Mouse (Mus musculus) limb, embryonic 12.5 days (tissue): ENCODE data around the gene Gm973. TPM values are rescaled to one million over a fixed set of nuclear protein-coding genes. Genes with fewer than 3 reads are reported as not detected.

Experiments used
- ATAC-seq: fragments of 200-750 bp; cut with Nextera tagmentation; 2 replicates; pipeline ENCODE4 v1.8.0; 2017; ENCODE audit warnings: low read depth, moderate TSS enrichment; ENCODE audit not compliant: insufficient number of reproducible peaks, insufficient read depth, low FRiP score, low TSS enrichment
- H3K27ac ChIP-seq: fragments of 300-500 bp; sonication (generic); 2 replicates; pipeline ENCODE4 v1.5.1; 2016; ENCODE audit warnings: mild to moderate bottlenecking, moderate library complexity
- H3K27me3 ChIP-seq: fragments of 300-500 bp; sonication (generic); 2 replicates; pipeline ENCODE4 v1.6.1; 2016; ENCODE audit warnings: mild to moderate bottlenecking, moderate library complexity
- H3K36me3 ChIP-seq: fragments of 300-500 bp; sonication (generic); 2 replicates; pipeline ENCODE4 v1.6.1; 2016; ENCODE audit warnings: mild to moderate bottlenecking, moderate library complexity
- H3K4me1 ChIP-seq: fragments of 300-500 bp; sonication (generic); replicated peaks from 2 replicates; pipeline ENCODE4 v1.6.1; 2016
- H3K4me2 ChIP-seq: fragments of 300-500 bp; sonication (generic); 2 replicates; pipeline ENCODE4 v1.6.1; 2016; ENCODE audit warnings: mild to moderate bottlenecking, moderate library complexity
- H3K4me3 ChIP-seq: fragments of 300-500 bp; sonication (generic); replicated peaks from 2 replicates; pipeline ENCODE4 v1.5.1; 2016; ENCODE audit warnings: mild to moderate bottlenecking
- H3K9ac ChIP-seq: fragments of 300-500 bp; sonication (generic); replicated peaks from 2 replicates; pipeline ENCODE4 v1.6.1; 2016; ENCODE audit warnings: mild to moderate bottlenecking, moderate library complexity
- H3K9me3 ChIP-seq: fragments of 300-500 bp; sonication (generic); 2 replicates; pipeline ENCODE4 v1.6.1; 2016; ENCODE audit warnings: mild to moderate bottlenecking, moderate library complexity
- WGBS: fragments of 180-500 bp; shearing (Covaris S2); methylation state at CpG from one replicate; pipeline ENCODE4 v1.1.7; 2016; 5-methylcytosine and 5-hydroxymethylcytosine counted together
- polyA plus RNA-seq: library from polyadenylated mRNA; unstranded; fragments of >200 nt; fragmentation: Nextera tagmentation; extraction: Ambion mirVana; gene quantifications from 2 replicates; pipeline ENCODE4 v1.2.1, GENCODE M21; 2016

The Gm973 gene
- polyA plus RNA-seq, 1 experiment from 2014 or later, result 1.1 TPM

DNA sequence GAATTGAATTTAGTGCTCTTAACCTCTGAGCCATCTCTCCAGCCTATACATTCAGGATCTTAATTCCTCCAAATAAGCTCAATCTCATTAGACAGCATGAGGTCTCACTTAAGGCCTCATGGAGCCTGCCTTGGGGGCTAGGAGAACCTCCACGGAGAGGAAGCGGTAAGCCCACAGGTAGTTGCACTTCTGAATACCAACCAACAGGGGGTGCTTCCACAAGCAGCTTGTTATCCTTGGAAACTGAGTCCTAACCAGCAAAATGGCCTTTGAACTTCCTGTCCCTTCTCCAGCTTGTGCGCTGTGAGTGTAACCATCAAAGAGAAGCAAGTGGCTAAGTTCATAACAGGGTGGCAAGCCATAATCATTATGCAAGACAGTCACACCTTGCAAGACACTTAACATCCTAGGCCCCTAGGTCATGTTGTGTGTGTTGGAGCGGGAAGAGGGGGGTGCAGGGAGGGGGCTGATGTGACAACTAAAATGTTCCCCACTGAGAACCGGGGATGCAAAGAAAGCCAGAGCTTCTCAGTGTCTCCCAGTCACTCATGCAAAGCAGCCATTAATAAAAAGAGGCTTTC is 7.4 kb downstream of the Gm973 start:
- Histone ChIP-seq H3K27me3 (peaks cover 4% of the 10 kb centered on the region; the same call in 1 of the 2 replicates), H3K36me3 (no peaks in the 10 kb centered on the region), H3K4me1 (peaks cover 37% of the 10 kb centered on the region), H3K27ac (no peak overlapping the region), H3K9ac (no peak overlapping the region), H3K4me2 (no peak overlapping the region), H3K9me3 (no peaks in the 10 kb centered on the region), H3K4me3 (no peak overlapping the region)
- ATAC-seq, result no peak
- 58% methylated on average over 5 of the region's 5 CpGs for WGBS

DNA sequence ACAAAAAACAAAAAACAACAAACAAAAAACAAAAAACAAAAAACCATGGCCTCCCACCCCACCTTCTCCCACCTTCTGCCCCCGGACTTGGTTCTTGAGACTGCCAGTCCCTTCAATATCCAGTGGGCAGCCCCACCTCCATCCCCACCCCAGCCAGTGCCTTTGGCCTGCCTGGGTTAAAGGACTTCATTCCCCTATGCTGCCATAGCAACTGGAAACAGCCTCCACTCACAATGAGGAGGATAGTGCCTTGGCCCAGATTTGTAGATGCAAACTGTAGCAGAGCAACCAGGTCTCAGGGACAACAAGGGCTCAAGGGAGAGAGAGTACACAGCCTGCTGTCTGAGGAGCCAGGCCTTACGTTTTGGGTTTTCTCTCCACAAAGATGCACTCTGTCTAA is 8.0 kb downstream of the Gm973 start:
- H3K4me1 ChIP-seq, result peaks cover 35% of the 10 kb centered on the region
- WGBS, result 60% methylated on average over 2 of the region's 2 CpGs
- H3K4me3 ChIP-seq, result no peak overlapping the region
- H3K9me3 ChIP-seq, result no peaks in the 10 kb centered on the region
- ATAC-seq, result no peak
- H3K27ac ChIP-seq, result no peak overlapping the region
- no peak overlapping the region for H3K4me2 ChIP-seq
- no peaks in the 10 kb centered on the region for H3K36me3 ChIP-seq
- H3K9ac ChIP-seq, result no peak overlapping the region
- H3K27me3 ChIP-seq, result peaks cover 3% of the 10 kb centered on the region

DNA sequence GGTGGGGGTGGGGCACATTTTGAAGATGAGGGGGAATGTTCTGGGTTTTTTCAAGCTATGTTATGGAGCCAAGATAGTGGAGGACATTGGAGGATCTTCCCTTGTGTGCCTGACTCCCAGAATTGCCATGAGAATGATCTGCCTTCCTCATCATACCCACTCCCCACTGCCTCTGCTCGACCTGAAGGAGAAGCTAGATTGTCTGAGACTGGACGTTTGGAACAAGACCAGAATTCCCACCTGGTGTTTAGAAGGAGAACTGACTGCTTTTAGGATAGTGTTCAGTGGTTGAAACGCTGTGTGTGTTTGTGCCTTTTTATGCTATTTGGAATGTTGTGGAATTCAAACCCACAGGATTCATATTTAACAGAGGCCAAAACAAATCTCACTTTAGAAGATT is 8.7 kb downstream of the Gm973 start:
- Histone ChIP-seq H3K4me1 (peaks cover 28% of the 10 kb centered on the region), H3K27me3 (no peaks in the 10 kb centered on the region; the same call in 1 of the 2 replicates), H3K4me3 (no peak overlapping the region), H3K4me2 (no peak overlapping the region), H3K9ac (no peak overlapping the region), H3K9me3 (no peaks in the 10 kb centered on the region), H3K36me3 (no peaks in the 10 kb centered on the region), H3K27ac (no peak overlapping the region)
- 62% methylated on average over 3 of the region's 3 CpGs for WGBS
- ATAC-seq, result no peak

DNA sequence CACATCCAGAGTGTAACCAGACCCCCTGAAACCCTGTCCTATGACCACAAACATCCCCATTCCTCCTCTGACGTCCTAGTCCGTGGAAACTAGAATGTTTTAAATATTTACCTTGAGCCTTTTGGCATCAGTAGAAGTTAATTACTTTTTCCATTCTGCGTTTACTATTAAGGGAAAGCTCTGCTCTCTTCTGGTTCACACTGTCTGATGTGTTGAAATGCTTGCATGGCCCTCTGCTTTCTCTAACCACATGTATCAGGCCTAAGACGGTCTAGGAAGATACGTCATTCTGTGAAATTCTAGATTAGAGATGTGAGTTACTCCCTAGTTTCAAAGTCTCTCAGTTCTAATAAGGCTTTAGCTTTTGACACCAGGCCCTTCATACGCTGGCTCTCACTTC is 11.2 kb downstream of the Gm973 start:
- Histone ChIP-seq H3K36me3 (no peaks in the 10 kb centered on the region), H3K9me3 (no peaks in the 10 kb centered on the region), H3K27me3 (no peaks in the 10 kb centered on the region; the same call in 1 of the 2 replicates), H3K9ac (no peak overlapping the region), H3K4me2 (no peak overlapping the region), H3K4me3 (no peak overlapping the region), H3K27ac (no peak overlapping the region), H3K4me1 (peaks cover 12% of the 10 kb centered on the region; the same call in 1 of the 2 replicates)
- ATAC-seq, result no peak
- WGBS, result 85% methylated on average over 6 of the region's 6 CpGs

DNA sequence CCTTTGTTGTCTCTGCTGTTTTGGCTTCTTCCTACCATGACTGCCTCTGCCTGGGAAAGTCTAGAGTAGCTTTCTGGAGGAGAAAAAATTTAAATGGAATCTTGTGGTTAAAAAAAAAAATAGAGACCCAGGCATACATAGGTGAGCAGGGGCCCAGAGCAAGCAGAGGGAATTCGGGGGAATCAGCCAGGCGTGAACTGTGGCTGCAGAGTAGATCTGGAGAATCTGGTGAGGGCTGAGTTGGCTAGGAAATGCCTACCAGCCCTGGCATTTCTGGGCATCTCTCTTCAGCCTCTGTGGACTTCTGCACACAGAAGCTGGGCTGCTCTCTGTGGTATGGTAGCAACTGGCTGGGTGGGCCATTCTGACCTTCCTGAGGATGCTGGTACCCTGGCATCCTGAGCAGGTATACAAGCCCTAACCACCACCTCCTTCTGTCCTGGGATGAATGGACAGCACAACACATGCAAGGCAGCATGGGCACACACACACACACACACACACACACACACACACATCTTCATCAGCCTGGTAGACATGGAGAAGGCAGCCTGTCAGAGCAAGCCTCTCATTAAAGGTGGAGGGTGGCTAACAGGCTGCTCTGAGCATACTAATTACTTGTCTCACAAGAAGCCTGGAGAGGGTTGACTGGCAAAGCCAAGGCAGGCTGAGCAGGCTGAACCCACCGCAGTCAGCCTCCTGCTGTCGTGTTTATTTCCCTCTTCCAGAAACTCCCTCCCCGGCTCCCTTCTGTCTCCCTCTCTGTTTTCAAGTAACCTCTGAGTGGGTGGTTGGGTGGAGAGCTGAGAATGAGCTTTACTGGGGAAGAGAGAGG is 19.1 kb downstream of the Gm973 start:
- Histone ChIP-seq H3K4me1 (peaks cover 17% of the 10 kb centered on the region), H3K4me2 (no peak overlapping the region), H3K9me3 (no peaks in the 10 kb centered on the region), H3K9ac (no peak overlapping the region), H3K27ac (peak overlapping the region; percentile 47), H3K4me3 (no peak overlapping the region), H3K36me3 (no peaks in the 10 kb centered on the region), H3K27me3 (no peaks in the 10 kb centered on the region)
- WGBS, result 28% methylated on average over 5 of the region's 5 CpGs
- no peak for ATAC-seq

DNA sequence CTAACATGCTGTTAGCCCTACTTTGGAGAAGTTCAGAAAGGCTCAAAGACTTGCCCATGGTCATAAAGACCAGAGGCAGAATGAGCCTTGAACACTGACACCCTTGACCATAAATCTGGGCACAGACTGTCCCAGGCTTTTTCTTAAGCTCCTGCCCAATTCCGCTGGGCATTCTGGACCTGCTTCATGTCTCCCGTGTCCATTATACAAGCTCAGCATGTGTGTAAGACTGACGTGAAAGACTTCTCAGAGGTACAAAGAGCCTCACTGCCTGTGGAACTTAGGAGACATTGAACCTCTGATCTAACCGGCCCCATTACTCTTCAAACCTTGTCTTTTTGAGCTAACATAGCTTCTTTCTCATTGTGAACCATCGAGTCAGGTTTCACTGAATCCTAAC is 22.3 kb downstream of the Gm973 start:
- Histone ChIP-seq H3K9ac (no peak overlapping the region), H3K4me3 (no peak overlapping the region), H3K27ac (no peak overlapping the region), H3K4me2 (no peak overlapping the region), H3K9me3 (no peaks in the 10 kb centered on the region), H3K27me3 (no peaks in the 10 kb centered on the region), H3K36me3 (no peaks in the 10 kb centered on the region), H3K4me1 (peaks cover 21% of the 10 kb centered on the region)
- no peak for ATAC-seq
- 88% methylated on average over 5 of the region's 5 CpGs for WGBS

DNA sequence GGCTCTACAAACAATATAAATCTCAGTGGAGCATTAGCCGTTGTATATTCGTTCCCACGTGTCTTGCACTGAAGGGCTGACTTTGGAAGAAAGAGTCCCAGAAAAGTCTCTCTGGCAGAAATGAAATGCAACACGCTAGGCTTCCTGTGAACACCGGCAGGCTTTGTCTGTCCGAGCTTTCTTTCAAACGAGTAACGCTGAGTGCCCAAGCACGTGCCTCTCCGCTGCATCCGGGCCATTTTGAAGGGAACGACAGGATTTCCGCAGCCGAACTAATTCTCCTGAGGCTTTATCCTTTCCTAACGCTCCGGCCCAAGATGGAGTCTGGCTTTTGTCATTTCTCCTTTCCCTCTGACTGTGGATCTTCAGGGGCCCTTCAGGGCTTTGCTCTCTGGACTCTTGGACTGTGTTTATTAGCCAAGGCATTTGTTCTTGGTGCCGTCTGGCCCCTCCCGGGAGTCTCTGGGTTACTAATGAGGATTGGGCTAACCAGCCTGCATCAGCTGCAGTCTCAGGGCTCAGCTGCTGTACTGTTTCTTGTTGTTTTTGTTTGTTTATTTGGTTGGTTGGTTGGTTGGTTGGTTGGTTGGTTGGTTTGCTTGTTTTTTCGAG is 24.6 kb downstream of the Gm973 start:
- Histone ChIP-seq H3K27ac (no peak overlapping the region), H3K4me2 (no peak overlapping the region), H3K4me3 (no peak overlapping the region), H3K4me1 (peaks cover 14% of the 10 kb centered on the region), H3K36me3 (no peaks in the 10 kb centered on the region), H3K9me3 (no peaks in the 10 kb centered on the region), H3K27me3 (no peaks in the 10 kb centered on the region), H3K9ac (no peak overlapping the region)
- WGBS, result 69% methylated on average over 19 of the region's 19 CpGs
- no peak for ATAC-seq

DNA sequence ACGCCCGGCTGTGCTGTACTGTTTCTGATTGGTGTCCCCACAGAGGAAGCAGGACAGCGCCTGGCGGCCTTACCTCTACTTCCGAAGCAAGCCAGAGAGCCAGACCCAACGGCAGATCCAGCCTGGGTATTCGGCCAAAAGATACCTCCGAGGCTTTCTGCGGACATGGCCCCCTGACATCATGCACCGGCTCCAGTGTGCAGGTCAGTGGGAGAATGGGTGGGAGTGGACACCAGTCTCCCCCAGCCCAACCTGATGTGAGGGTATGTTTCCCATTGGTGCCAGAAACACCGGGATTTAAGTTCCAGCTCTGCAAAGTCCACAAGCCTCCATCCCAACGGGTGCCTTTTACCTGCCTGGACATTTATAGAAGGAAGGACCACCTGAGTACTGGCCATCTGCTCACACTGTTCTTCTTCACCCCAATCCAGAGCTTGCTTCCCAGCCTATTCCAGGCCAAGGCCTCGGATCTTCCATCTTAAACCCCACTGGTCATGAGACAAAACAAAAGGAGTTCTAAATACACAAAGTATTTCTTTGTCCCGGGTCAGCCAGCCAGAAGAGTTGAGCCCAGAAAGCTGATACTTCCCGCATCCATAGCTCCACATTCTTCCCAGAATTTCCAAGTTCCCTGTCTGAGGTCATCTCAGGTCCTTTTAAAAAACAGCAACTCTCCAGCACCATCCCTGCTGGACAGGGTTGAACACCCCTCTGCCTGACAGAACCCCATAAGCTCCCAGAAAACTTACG is 25.4 kb downstream of the Gm973 start:
- H3K9ac ChIP-seq, result no peak overlapping the region
- no peak overlapping the region for H3K4me3 ChIP-seq
- no peak overlapping the region for H3K27ac ChIP-seq
- ATAC-seq, result no peak
- peaks cover 6% of the 10 kb centered on the region for H3K4me1 ChIP-seq
- H3K4me2 ChIP-seq, result no peak overlapping the region
- H3K36me3 ChIP-seq, result no peaks in the 10 kb centered on the region
- WGBS, result 88% methylated on average over 16 of the region's 16 CpGs
- no peaks in the 10 kb centered on the region for H3K27me3 ChIP-seq
- no peaks in the 10 kb centered on the region for H3K9me3 ChIP-seq

DNA sequence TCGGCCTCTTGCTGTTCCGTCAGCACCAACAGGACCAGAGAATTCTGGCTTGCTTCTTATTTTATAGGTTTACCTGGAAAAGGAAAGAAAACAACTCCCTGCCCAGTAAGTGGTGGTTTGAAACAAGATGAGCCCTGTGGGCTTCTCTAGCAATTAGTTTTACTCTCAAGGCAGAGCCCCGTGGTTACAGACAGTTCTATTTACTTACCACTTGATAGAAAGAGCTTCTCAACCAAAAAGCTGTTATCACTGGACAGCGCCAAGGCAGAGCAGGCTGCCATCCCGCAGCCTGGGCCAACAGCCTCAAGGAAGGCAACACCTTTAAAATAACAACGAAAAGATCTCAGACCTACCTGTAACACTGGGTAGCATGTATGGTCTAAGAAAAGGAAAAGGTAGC is 26.2 kb downstream of the Gm973 start:
- H3K9me3 ChIP-seq, result no peaks in the 10 kb centered on the region
- H3K9ac ChIP-seq, result no peak overlapping the region
- no peaks in the 10 kb centered on the region for H3K36me3 ChIP-seq
- WGBS, result 63% methylated on average over 6 of the region's 6 CpGs
- H3K27ac ChIP-seq, result no peak overlapping the region
- H3K4me3 ChIP-seq, result no peak overlapping the region
- no peaks in the 10 kb centered on the region for H3K27me3 ChIP-seq
- H3K4me2 ChIP-seq, result no peak overlapping the region
- 0 out of 2 replicates have a peak, but pooled peaks cover 4% of the 10 kb centered on the region for H3K4me1 ChIP-seq
- ATAC-seq, result no peak

DNA sequence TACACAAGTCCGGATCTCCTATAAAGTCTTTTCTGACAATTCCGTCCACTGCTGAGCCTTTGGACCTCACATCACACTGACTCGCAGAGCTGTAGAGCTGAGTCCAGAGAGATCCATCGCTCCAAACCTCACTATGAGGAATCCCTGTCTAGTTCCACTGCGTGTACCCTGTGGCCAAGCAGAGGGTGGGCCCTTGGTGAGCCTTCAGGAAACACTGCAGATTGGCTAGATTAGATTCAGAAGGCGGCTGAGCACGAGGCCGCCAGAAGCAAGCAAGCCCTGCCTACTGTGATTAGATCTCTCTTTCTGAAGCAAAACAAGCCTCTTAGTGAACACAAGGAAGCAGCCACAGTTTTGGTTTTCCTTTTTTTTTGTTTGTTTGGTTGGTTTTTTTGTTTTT is 27.8 kb downstream of the Gm973 start:
- Histone ChIP-seq H3K4me2 (no peak overlapping the region), H3K27ac (no peak overlapping the region)
- ATAC-seq, result no peak

DNA sequence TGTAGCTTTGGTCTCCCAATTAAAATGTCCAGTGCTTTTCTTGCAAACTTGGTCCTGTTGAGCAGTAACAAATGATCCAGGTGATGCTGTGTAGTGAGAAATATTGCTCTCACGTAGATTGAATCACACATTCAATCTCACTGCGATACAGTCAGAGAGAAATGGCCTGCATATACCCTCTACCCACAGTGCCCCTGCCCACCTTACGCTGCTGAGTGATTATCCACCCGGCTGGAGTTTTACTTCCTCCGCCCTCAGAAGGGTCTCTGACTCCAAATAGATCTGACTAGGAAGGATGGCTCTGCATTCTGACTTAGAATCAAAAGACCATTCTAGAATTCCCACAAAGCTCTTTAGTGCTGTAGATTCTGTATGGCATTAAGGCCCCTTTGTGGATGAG is 32.4 kb downstream of the Gm973 start:
- Histone ChIP-seq H3K27ac (peak overlapping the region; percentile 83), H3K27me3 (no peaks in the 10 kb centered on the region), H3K4me2 (no peak overlapping the region), H3K4me3 (no peak overlapping the region), H3K9ac (no peak overlapping the region), H3K9me3 (no peaks in the 10 kb centered on the region), H3K36me3 (no peaks in the 10 kb centered on the region), H3K4me1 (peaks cover 24% of the 10 kb centered on the region)
- 89% methylated on average over 5 of the region's 5 CpGs for WGBS
- no peak for ATAC-seq

More for the DNA sequence above, 27.8 kb downstream of the Gm973 start:
- no peaks in the 10 kb centered on the region for H3K36me3 ChIP-seq
- 73% methylated on average over 8 of the region's 8 CpGs for WGBS
- H3K9ac ChIP-seq, result no peak overlapping the region
- peaks cover 14% of the 10 kb centered on the region for H3K4me1 ChIP-seq
- H3K4me3 ChIP-seq, result no peak overlapping the region
- no peaks in the 10 kb centered on the region for H3K27me3 ChIP-seq
- H3K9me3 ChIP-seq, result no peaks in the 10 kb centered on the region
